Mouse (Mus musculus) brain, adult 10 weeks (tissue): ENCODE measurements around the gene Tnnc1. TPM values are rescaled to one million over a fixed set of nuclear protein-coding genes. Genes with fewer than 3 reads are reported as not detected.

Experiments
- polyA plus RNA-seq: library from polyadenylated mRNA; stranded (reverse); fragments of 350-450 nt; fragmentation: Illumina TruSeq; extraction: RNeasy Lipid Tissue Mini Kit (QIAGEN cat#74804); gene quantifications from one replicate; pipeline ENCODE4 v1.2.3, GENCODE M21; 2015; ENCODE audit warnings: low read depth, low replicate concordance

Gene Tnnc1
- 27.1 TPM for polyA plus RNA-seq

DNA sequence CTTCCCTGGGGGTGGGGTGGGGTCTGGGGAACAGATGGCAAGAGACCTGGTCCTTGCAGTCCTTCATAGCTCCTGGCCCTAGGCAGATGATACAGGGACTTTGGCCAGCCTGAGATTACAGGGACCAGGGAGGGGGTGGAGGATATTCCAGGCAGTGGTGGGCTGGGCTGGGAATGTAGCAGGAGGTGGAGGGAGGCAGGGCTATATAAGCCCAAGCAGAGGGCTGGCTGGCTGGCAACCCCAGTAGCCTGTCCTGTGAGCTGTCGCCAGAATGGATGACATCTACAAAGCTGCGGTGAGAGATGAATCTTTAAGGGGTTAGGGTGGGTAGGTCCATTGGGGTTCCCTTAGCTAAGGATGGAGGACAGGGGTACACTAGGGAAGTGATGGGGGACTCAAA is at the start of gene Tnnc1:
Gene Tnnc1, plus strand, starts transcription at position 229 of the 400 bp plus-strand sequence.

GRCm38 (mm10) chr14:31168425-31168824 is 39.7 kb upstream of the Tnnc1 start, which contains the start of gene Stab1:
Gene Stab1 (minus strand): TSS chr14:31168641.

GRCm38 (mm10) chr14:31216846-31217245 is 8.7 kb downstream of the Tnnc1 start, which contains the start of gene Nisch:
Gene Nisch (minus strand): TSS chr14:31216946.

DNA sequence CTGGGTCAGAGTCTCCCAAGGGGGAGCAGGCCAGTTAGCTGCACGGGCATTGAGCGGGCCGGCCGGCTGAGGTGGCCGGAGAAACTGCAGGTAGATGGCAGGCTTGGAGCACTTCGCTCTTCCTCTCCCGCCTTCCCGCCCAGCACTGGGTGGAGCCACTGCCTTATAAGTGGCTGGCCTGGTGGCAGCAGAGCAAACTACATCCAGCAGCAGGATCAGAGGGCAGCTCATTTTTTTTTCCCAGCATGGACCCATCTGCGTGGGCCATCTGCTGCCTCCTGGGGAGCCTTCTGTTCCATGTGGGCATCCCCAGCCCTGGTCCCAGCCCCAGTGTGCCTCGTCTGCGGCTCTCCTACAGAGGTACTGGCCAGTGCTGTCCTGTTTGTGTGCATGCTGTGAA is 9.6 kb downstream of the Tnnc1 start, which contains the start of gene Sema3g:
Gene Sema3g, plus strand, starts transcription at position 195 of the 400 bp plus-strand sequence.

GRCm38 (mm10) chr14:31251084-31251604 is 43.0 kb downstream of the Tnnc1 start, which contains the start of the genes Phf7 and Bap1:
Gene Phf7 (minus strand): TSS chr14:31251317.
Gene Bap1 (plus strand): TSS chr14:31251450.

Other genes starting within 250 kb of the Tnnc1 start
- 57.9 TPM for gene Glt8d1, start 206.9 kb upstream of the Tnnc1 start, polyA plus RNA-seq
- gene Spcs1, start 206.6 kb upstream of the Tnnc1 start, polyA plus RNA-seq = 353 TPM
- 23.9 TPM for gene Pbrm1, start 189.2 kb upstream of the Tnnc1 start, polyA plus RNA-seq
- gene Gnl3, start 189.2 kb upstream of the Tnnc1 start, polyA plus RNA-seq = 46.3 TPM
- gene Smim4, start 79.4 kb upstream of the Tnnc1 start, polyA plus RNA-seq = 28.6 TPM
- gene Nt5dc2, start 77.3 kb upstream of the Tnnc1 start, polyA plus RNA-seq = 6.0 TPM
- gene Stab1, start 39.7 kb upstream of the Tnnc1 start, polyA plus RNA-seq = 8.6 TPM
- 224 TPM for gene Nisch, start 8.6 kb downstream of the Tnnc1 start, polyA plus RNA-seq
- gene Sema3g, start 9.5 kb downstream of the Tnnc1 start, polyA plus RNA-seq = 4.0 TPM
- gene Phf7, start 43.0 kb downstream of the Tnnc1 start, polyA plus RNA-seq = 5.4 TPM
- 108 TPM for gene Bap1, start 43.1 kb downstream of the Tnnc1 start, polyA plus RNA-seq
- 4.0 TPM for gene Dnah1, start 115.6 kb downstream of the Tnnc1 start, polyA plus RNA-seq
- gene Capn7, start 128.3 kb downstream of the Tnnc1 start, polyA plus RNA-seq = 29.4 TPM
- 42.6 TPM for gene Sh3bp5, start 227.8 kb downstream of the Tnnc1 start, polyA plus RNA-seq